Mouse (Mus musculus): ENCODE data around the gene Smyd1.

The Smyd1 gene

DNA sequence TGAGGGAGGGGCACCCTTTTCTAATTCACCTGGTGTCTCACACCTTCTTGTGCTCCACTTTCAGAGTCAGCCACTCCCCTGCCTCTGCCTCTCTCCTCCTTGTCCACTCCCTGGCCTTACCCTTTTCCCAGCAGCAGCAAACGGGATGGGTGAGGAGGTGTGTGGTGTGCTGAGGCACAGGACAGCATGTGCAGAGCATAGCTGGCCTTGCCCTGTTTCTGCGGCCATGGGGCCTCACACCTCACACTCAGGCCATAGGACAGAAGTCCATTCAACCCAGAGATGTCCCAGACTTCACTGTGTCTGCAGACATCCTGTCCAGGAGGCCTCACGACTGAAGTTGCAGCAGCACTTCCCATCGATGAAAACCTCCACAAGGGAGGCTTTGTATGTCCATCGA, 118.4 kb downstream of the Smyd1 start:
- DNase-seq (ENCODE audit: low spot score) = no peak

DNA sequence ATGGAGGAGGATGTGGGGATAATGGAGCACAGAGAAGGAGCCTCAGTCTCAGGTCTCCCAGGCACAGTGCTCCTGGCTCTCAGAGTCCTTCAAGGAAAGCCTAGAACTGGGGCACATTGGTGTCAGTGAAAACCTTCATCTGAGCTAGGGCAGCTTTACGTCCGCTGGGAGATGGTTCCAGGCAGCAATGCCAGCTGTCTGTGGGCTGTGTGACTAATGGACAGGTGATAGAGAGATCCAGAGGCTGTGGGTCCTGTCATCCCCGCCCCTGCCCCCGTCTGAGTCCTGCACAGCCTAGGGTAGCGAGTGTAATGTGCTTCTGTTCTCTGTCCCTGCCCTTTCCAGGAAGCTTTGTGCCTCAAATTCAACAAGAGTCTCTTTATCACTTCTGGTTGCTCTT, 120.1 kb downstream of the Smyd1 start:
- no peak for DNase-seq (ENCODE audit: low spot score)

DNA sequence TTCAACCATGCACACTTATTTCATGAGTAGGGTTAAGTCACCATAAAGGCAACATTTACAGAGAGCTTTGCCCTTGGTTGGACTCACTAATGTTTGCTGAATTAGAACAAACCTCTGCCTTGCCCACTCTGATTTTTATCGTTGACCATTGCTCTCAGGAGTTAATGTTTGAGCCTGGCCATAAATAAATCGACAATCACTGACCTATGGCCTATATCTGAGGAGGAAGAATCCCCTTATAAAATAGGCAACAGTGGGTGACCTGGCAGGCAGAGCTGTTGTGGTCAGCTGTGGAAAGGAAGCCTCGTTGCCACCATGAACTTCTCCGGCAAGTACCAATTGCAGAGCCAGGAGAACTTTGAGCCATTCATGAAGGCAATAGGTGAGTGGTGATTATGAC, 122.4 kb downstream of the Smyd1 start, which contains the start of gene Fabp1:
TSS of gene Fabp1 (plus strand) at position 216 of the 400 bp plus-strand sequence.
- no peak for DNase-seq (ENCODE audit: low spot score)

DNA sequence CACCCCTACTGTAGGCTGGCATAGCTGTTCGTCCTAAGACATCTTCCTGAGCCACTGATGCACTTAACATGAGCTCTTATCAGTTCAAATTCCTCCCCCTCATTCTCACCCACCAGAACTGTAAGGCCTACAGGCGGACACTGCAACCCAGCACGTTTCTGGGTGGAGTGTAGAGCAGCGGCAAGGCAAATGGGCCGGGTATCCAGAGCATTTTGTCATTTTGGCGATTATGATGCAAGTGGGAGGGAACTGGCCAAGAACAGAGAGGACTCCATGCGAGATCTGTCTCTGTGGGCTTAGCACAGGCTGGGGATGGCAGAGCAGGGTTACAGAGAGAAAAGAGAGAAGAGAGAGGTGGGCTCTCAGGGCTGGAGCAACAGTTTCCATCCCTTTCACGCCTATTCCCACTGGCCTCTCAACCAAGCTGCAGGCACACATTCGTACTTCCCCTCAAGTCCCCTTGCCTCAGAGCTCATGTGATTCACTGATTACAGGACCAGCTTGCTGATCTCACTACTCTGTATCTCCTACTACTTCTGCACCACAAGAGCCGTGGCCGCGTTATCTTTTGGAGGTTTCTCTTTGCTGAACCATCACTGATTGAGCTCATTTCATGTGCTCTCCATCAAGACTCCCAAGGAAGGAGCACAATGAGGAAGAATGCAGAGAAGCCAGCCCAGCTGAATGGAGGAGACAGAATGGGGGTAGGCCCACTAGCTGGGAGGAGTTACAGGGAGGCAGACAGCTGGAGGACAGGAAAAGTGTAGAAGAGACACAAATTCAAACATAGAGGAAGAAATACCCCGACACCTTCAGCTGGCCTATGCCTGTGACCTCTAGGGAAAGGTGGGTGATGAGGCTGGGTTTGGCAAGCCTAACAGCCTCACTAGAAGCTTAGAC, 124.1 kb downstream of the Smyd1 start:
- no peak for DNase-seq (ENCODE audit: low spot score)

DNA sequence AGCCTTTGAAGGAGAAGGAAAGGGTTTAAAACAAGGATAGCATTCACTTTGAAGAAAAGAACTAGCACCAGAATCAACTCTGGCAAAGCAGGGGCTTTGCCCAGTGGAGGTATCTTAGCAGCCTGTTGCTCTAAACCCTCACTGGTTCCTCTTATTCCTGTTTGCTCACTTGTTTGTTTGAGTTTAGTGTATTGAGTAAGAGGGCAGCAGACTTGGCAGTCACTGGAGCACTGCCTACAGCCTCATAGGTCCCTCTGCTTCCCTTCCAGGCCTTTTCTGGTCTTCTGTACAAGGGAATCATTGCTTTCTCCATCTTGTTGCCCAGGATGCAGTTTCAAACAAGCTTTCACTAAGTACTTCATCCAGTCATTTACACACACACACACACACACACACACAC, 125.9 kb downstream of the Smyd1 start:
- no peak for DNase-seq (ENCODE audit: low spot score)

DNA sequence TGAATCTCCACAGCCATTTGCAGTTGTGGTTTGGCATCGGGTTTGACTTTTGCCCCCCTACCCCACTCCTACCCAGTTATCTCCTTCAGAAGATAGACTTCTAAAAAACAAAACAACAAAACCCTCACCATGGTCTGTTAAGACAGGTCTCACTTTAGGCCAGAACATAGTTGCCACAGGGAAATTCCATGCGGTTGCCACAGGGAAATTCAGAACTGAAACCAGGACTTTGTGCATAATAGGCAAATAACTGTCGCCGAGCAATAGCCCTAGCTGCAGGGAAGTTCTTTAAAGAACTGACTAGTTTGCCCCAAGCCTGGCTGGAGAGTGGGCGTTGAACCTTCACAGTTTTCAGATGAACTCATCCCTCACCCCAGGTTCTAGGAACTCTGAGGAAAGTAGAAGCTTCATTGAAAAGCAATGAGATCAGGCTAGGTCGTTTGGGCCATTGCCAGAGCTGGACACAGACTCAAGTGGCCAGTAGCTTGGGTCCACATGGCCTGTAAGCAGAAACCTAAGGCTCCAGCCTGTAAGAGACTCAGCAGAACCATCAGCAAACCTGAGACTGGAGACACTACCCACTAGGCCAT, 128.8 kb downstream of the Smyd1 start:
- no peak for DNase-seq (ENCODE audit: low spot score)

DNA sequence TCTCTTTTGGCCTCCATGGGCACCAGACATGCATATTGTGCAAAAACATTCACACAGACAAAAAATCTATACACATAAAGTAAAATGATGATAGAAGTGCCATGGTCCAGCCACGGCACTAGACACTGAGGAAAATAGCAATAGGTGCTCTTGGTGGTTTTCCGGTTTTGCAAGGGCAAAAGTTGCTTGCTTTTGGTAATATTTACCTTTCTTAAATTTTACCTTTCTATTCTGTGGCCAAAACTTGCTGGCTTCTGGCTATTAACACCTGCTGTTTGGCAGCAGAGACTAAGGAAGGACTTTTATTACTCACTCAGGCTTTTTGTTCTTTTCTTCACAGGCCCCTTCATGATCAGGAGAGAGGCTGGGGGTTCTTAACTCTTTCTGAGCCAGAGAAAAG, 131.5 kb downstream of the Smyd1 start:
- no peak for DNase-seq (ENCODE audit: low spot score)

DNA sequence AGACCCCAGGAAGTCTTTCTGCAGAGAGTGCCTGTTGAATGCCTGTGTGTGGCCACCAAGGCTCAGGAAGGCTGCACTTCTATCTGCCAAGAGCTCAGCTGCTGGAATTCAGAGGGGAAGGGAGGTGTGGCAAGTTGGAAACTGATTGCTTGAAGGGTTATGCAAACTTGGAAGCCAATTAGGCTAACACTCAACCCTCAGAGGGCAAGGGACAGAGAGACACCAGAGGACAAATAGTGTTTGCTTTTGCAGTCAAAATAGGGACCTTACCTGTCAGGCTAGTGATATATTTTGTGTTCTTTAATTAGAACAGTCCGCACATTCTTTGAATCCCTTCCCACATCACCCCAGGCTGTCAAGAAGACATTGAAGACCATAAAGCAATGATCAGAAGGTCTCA, 132.5 kb downstream of the Smyd1 start:
- DNase-seq (ENCODE audit: low spot score) = no peak

DNA sequence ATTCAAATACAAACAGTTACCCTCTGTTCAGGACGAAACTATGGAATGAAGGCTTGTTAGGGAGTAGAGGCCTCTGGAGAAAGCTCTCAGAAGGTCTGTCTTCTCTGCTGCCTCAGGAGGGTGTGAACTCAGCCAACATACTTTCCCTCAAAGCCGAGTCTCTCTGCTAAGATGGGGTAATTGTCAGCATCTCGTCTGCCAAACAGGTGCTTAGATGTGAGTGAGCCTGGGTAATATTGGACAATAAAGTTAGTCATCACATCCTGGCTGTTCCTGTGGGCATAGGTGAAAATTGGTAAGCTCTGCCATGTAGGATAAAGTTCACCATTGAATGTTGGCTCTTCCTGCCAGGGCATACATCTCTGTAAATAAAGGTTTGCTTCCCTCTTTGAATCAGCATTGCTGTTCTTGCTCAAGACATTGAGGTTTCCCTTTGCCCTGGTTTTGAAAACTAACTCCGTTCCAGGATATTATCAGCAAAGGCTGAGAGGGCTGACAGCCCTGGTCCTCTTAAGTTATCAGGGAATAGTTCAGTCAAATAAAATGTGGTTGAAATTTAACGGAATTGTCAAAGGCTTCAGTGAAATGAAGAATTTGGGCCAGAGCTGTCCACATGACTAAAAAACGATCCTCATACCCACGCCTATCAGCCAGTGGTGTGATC, 137.0 kb downstream of the Smyd1 start:
- no peak for DNase-seq (ENCODE audit: low spot score)

DNA sequence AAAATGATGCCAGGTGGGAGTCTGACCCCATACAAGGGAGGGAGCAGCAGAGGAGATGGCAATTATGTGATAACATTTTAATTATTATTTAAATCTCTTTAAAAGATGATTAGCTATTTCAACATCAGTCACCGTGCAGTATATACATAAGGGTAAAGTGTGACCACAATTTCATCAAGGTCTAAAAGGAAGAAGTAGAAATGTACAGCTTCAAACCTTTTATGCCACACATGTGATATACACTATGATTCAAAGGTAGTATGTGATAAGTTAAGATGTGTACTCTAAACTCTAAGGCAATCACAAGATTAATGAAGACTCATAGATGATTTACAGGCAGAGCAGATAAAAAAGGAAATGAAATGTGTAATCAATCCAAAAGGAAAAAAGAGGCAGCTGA, 141.4 kb downstream of the Smyd1 start:
- DNase-seq (ENCODE audit: low spot score) = no peak

DNA sequence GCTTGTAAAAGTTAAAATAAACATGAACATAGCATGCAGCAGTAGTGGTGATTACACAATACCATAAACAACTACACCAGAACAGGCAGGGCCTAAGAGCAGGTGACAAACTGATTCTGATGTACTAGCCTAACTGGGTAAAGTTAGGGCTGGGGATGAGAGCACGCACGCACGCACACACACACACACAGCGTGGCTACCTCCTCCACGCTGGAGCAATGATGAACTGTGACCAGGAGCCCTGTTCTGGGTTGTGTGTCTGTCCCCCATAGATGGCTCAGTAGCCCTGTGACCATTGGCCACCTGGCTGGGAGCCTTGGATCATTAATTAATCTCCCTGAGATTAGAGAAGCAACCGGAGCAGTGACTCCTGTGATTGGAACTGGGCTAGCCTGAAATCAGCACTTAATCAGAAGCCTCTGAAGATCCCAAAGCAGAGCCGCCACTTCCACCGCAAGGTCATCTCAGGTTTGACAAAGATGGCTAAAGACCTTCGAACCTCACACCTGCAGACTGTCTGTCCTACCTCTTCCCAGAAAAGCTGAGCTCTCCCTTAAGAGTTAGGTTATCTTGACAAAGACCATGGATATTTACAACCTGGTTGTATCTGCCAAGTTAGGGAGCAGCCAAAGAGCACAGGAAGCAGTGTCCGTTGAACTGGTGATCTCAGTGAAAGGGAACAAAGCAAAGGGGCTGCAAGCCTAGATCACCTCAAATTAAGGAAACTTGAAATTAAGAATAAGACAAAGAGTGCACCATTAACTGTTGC, 149.0 kb downstream of the Smyd1 start:
- no peak for DNase-seq (ENCODE audit: low spot score)

DNA sequence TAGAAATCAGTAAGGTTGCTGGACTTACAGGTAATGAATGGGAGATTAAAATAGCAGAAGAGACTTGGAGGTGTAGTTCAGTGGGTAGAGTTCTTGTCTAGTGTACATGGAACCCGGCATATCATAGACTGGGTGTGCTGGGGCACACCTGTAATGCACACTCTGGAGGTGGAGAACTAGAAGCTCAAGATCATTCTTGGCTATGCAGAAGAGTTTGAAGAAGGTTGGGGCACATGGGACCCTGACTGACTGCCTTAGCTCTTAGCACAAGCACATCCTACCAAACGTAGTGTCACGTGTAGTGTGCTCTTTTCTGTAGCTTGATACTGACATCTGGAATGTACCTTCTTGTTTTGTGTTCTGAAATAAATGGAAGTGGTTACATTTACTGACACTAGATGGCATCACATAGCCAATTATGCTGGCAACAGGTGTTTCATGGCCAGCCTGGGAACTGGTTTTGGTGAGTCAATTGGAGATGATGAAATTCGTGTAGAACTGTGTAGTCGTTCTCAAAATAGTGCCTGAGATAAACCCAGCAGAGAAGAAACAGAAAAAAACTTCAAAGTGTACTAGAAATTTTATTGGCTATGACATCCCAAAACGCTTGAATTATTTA, 155.4 kb downstream of the Smyd1 start:
- no peak for DNase-seq (ENCODE audit: low spot score)

DNA sequence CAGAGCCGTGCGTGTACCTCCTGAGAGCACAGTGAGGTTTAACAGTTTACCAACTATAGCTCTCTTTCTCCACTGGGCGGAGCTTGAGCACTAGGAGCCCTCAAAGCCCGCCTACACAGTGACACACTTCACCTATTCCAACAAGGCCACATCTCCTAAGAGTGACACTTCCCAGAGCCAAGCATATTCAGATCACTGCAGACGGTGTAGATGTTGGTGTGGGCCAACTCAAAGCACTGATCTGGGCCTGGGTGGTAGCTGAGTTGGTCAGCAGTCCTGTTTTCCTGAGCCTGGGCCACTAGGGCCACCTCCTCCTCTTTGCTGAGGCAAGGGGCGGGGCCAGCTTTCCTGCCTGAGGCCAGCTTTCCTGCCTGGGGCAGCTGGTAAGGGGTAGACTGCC, 157.6 kb downstream of the Smyd1 start:
- no peak for DNase-seq (ENCODE audit: low spot score)
